Mouse (Mus musculus): ENCODE data around the gene Ccdc24.

Gene Ccdc24

GRCm38 (mm10) chr4:117891738-117892161 lies 19.4 kb upstream of the Ccdc24 start, which contains the start of gene Dph2:
TSS of gene Dph2 (minus strand) at chr4:117892032.
- peak; percentile 76 to 78 for DNase-seq (ENCODE audit: low spot score in 2 of 2)

- DNase-seq (ENCODE audit: low spot score in 2 of 2), result no peak
These were observed 18.4 kb upstream of the Ccdc24 start for GRCm38 (mm10) chr4:117890750-117891149.

GRCm38 (mm10) chr4:117890031-117890430 lies 17.7 kb upstream of the Ccdc24 start:
- no peak for DNase-seq (ENCODE audit: low spot score in 2 of 2)

DNA sequence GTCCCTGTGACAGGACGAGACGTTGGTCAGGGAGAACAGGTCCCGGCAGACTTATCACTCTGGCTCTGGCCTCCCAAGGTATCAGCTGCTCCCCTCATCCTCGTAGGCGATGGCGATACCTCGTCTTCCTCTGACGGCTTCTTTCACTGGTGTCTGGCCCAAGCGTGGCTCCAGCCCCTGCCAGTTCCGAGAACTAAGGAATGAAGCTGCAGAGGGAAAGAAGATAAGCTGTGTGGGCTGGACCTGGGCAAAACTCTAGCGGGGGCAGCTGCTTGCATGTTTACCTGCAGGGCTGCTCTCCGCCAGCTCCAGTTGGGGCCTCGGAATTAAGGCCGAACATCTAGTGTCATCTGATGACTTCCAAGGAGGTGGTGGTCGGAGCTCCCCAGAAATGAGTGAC lies 17.1 kb upstream of the Ccdc24 start:
- no peak for DNase-seq (ENCODE audit: low spot score in 2 of 2)

GRCm38 (mm10) chr4:117887920-117888319 lies 15.6 kb upstream of the Ccdc24 start:
- DNase-seq (ENCODE audit: low spot score in 2 of 2), result no peak

GRCm38 (mm10) chr4:117887133-117887532 lies 14.8 kb upstream of the Ccdc24 start, which contains the start of gene Atp6v0b:
TSS of gene Atp6v0b (minus strand) at chr4:117887333.
- peak; percentile 93 to 95 for DNase-seq (ENCODE audit: low spot score in 2 of 2)

DNA sequence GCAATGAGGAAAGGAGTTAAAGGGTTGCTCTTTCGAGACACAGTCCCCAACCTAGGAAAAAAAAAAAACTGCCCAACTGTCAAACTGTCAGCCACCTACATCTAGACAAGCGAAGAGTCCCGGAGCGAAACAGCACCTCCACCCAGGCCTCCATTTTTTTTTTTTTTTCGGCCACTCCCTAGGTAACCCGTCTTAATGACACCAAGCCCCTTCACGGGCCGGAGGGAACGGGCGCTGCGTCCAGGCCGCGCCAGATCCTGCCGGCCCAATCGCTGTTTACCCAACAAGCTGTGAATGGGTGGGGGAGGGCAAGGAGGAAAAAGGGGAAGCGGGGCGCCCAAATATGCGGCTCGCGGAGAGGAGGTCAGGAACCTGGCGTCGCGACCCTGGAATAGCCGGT lies 14.3 kb upstream of the Ccdc24 start:
- no peak for DNase-seq (ENCODE audit: low spot score in 2 of 2)

GRCm38 (mm10) chr4:117885994-117886393 lies 13.6 kb upstream of the Ccdc24 start:
- DNase-seq (ENCODE audit: low spot score in 2 of 2), result no peak

- DNase-seq (ENCODE audit: low spot score in 2 of 2), result no peak
These were observed 12.7 kb upstream of the Ccdc24 start for GRCm38 (mm10) chr4:117885093-117885492.

DNA sequence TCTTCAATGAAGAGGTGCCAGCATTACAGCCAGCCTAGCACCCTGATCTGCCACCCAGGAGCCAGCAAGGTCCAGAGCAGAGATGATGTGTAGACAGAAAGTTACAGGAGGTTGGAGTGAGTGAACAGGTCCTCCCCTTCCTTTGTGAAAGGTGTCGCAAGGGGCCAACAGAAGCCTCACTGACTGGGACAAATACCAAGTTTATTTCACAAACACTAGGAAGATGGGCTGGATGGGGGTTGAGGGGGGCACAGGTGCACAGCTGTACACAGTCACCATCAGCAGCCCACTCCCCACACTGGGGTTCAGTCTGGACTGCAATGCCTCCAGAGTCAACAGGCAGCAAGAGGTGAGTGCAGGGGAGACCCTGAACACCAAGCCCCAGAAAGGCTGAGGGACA lies 11.8 kb upstream of the Ccdc24 start:
- DNase-seq (ENCODE audit: low spot score in 2 of 2), result no peak

GRCm38 (mm10) chr4:117882701-117883691 lies 10.6 kb upstream of the Ccdc24 start, which contains the start of gene B4galt2:
TSS of gene B4galt2 (minus strand) at chr4:117883487.
- DNase-seq (ENCODE audit: low spot score in 2 of 2), result peak; percentile 49 to 75

DNA sequence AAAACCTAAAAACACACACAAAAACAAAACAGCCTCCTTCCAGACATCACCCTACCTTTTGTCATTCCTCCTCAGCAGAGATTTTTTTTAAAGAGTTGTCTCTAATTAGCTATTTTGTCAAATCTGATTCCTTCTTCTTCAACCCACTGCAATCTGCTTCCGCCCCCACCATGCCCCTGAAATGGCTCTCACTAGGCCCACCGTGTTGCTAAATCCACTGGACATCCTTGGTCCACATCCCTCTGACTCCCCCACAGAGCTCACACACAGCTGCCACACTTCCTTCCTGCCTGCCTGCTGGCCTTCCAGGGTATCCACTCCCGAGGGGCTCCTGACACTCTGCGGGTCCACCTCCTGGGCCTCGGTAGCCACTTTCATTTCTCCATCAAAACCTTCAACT lies 6.3 kb upstream of the Ccdc24 start:
- DNase-seq (ENCODE audit: low spot score in 2 of 2), result no peak

- DNase-seq (ENCODE audit: low spot score in 2 of 2), result no peak
These were observed 5.9 kb upstream of the Ccdc24 start for GRCm38 (mm10) chr4:117878301-117878700.

- no peak for DNase-seq (ENCODE audit: low spot score in 2 of 2)
These were observed 1.3 kb upstream of the Ccdc24 start for GRCm38 (mm10) chr4:117873615-117874014.

- no peak for DNase-seq (ENCODE audit: low spot score in 2 of 2)
These were observed 570 bp downstream of the Ccdc24 start for GRCm38 (mm10) chr4:117871787-117872186.

DNA sequence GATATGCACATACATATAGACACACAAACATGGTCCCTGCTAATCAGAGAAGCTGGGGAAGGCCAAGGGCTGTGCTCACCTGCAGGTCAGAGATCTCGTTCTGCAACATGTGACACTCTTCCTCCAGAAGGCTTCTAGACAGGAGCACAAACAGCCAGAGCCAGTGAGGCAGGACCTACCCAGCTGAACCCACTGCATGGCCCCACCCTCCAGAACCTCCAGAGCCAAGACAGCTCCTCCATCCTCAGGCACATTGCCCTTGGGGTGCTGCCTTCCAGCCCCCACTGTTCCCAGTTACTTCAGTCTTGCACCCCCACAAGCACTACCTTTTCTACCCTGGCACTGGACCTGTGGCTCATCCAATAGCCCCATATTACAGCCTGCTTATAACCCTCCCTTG lies 1.9 kb downstream of the Ccdc24 start:
- DNase-seq (ENCODE audit: low spot score in 2 of 2), result no peak

DNA sequence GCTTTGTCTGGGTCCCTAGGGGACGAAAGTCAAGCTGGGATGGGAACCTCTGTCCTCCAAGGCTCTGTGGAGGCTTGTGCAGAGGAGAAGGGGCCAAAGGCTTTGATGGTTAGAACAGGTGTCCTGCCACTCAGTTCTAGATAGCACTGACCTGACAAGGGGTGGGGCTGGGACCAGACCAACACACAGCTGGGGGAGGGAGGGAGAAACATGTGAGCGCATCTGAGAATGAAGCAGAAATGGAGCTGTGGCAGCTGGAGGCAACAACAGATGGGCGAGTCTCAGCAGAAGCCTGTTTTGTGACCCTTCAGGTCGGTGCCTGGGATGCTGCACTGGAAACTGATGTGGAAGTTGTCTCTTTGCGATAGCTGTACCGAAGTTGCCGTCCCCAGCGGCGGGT lies 3.0 kb downstream of the Ccdc24 start:
- no peak for DNase-seq (ENCODE audit: low spot score in 2 of 2)

GRCm38 (mm10) chr4:117867823-117868222 lies 4.5 kb downstream of the Ccdc24 start:
- DNase-seq (ENCODE audit: low spot score in 2 of 2), result no peak

DNA sequence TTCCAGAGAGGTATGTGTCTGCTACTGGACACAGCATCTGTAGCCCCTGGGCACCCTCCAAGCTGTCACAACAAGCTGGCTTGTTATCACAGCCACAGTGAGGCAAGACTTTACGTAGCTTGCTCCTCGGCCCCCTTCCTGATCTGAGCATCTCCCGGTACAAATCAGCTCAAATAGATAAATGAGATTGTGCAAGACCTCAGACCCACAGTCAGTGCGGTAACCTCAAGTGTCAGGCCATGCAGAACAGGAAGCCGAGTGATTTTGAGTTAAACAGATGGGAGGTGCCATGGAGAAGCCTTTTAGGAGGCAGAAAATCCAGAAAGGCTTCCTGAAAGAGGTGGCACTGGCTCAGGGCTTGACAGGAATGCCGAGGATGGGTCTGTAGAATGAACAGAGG lies 5.4 kb downstream of the Ccdc24 start:
- DNase-seq (ENCODE audit: low spot score in 2 of 2), result no peak

GRCm38 (mm10) chr4:117866083-117866482 lies 6.3 kb downstream of the Ccdc24 start:
- no peak for DNase-seq (ENCODE audit: low spot score in 2 of 2)

GRCm38 (mm10) chr4:117862823-117863222 lies 9.5 kb downstream of the Ccdc24 start:
- peak; percentile 58 to 73 for DNase-seq (ENCODE audit: low spot score in 2 of 2)

GRCm38 (mm10) chr4:117860570-117860969 lies 11.8 kb downstream of the Ccdc24 start:
- DNase-seq (ENCODE audit: low spot score in 2 of 2), result no peak

GRCm38 (mm10) chr4:117858794-117859193 lies 13.6 kb downstream of the Ccdc24 start:
- no peak for DNase-seq (ENCODE audit: low spot score in 2 of 2)
